Mouse (Mus musculus) forebrain, embryonic 11.5 days (tissue): ENCODE data around the gene Abca12. TPM values are rescaled to one million over a fixed set of nuclear protein-coding genes. Genes with fewer than 3 reads are reported as not detected.

Experiments
- ATAC-seq: fragments of 200-750 bp; cut with Nextera tagmentation; replicated peaks from 2 replicates; pipeline ENCODE4 v1.8.0; 2017; ENCODE audit warnings: moderate TSS enrichment; ENCODE audit not compliant: low FRiP score
- DNase-seq: peaks from one replicate; pipeline ENCODE4 v3.0.0-alpha.2; 2017; ENCODE audit warnings: low spot score
- H3K27ac ChIP-seq: fragments of 300-500 bp; sonication (generic); 2 replicates; pipeline ENCODE4 v1.5.1; 2014; ENCODE audit warnings: low read depth, low read length
- H3K27me3 ChIP-seq: fragments of 300-500 bp; sonication (generic); 2 replicates; pipeline ENCODE4 v1.6.1; 2014; ENCODE audit warnings: mild to moderate bottlenecking, low read length, mixed read lengths; ENCODE audit not compliant: control insufficient read depth, insufficient read depth
- H3K36me3 ChIP-seq: fragments of 300-500 bp; sonication (generic); 2 replicates; pipeline ENCODE4 v1.6.1; 2014; ENCODE audit warnings: mild to moderate bottlenecking, low read length, moderate library complexity, mixed read lengths; ENCODE audit not compliant: control insufficient read depth, insufficient read depth
- H3K4me1 ChIP-seq: fragments of 300-500 bp; sonication (generic); replicated peaks from 2 replicates; pipeline ENCODE4 v1.6.1; 2014; ENCODE audit warnings: low read length, mixed read lengths; ENCODE audit not compliant: control insufficient read depth, insufficient read depth
- H3K4me2 ChIP-seq: fragments of 300-500 bp; sonication (generic); 2 replicates; pipeline ENCODE4 v1.6.1; 2014; ENCODE audit warnings: low read depth, mild to moderate bottlenecking, low read length, moderate library complexity, mixed read lengths; ENCODE audit not compliant: severe bottlenecking
- H3K4me3 ChIP-seq: fragments of 300-500 bp; sonication (generic); 2 replicates; pipeline ENCODE4 v1.5.1; 2014; ENCODE audit warnings: low read depth, low read length
- H3K9ac ChIP-seq: fragments of 300-500 bp; sonication (generic); 2 replicates; pipeline ENCODE4 v1.6.1; 2014; ENCODE audit warnings: low read length
- H3K9me3 ChIP-seq: fragments of 300-500 bp; sonication (generic); 2 replicates; pipeline ENCODE4 v1.6.1; 2016; ENCODE audit warnings: low read length, mixed read lengths; ENCODE audit not compliant: control insufficient read depth
- WGBS: fragments of 180-500 bp; shearing (Covaris S2); extraction: QIAGEN DNeasy Blood & Tissue Kit; methylation state at CpG from one replicate; pipeline ENCODE4 v1.1.7; 2014; 5-methylcytosine and 5-hydroxymethylcytosine counted together
- polyA plus RNA-seq: library from polyadenylated mRNA; unstranded; fragments of >200 nt; fragmentation: Nextera tagmentation; extraction: Ambion mirVana; gene quantifications from 2 replicates; pipeline ENCODE4 v1.2.1, GENCODE M21; 2014

Gene Abca12
- polyA plus RNA-seq, 1 experiment from 2014 or later, result not detected

DNA sequence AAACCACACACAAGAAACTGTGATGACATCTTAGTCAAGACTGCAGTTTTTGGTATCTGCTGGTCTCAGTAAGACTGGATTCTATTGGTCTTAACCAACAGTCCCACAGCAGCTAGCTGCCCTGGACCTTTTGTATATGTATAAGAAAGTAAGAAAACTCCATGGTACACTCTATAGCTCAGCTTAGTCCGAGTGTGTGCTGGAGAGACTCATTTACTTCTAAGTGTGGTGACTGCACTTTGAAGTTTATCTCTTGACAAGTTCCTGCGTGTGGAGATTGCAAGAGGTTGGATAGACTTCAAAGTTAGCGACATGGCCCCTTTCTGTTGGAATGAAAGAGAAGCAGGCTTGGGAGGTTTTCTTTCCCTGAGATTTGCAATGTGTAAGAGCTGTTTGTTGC is 17.1 kb downstream of the Abca12 start:
- no peaks in the 10 kb centered on the region for H3K4me1 ChIP-seq
- no peak overlapping the region for H3K9ac ChIP-seq
- no peak for DNase-seq
- H3K27ac ChIP-seq, result no peak overlapping the region
- no peaks in the 10 kb centered on the region for H3K36me3 ChIP-seq
- WGBS, result 82% methylated on average over 3 of the region's 3 CpGs
- no peaks in the 10 kb centered on the region for H3K27me3 ChIP-seq
- no peaks in the 10 kb centered on the region for H3K9me3 ChIP-seq
- no peak overlapping the region for H3K4me2 ChIP-seq
- H3K4me3 ChIP-seq, result no peak overlapping the region
- no peak for ATAC-seq

DNA sequence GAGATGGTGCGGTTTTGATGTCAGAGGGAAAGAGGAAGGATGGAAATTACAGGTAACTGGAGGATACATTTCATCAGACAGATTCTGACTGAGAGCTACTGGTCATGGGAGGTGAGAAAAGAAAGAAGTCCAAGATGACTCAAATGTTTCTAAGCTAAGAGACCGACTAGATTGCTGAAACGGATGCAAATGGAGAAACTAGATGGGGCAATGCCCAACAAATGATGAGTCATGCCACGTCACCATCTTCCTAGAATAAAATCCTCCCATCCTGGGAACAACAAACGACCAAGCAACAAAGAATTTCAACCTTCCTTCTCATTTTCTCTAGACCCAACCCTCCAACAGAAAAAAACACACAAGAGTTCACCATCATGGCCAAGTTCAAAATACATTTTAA is 18.6 kb downstream of the Abca12 start:
- DNase-seq (no peak), ATAC-seq (no peak)
- Histone ChIP-seq H3K9ac (no peak overlapping the region), H3K4me3 (no peak overlapping the region), H3K27ac (no peak overlapping the region), H3K4me1 (no peaks in the 10 kb centered on the region), H3K4me2 (no peak overlapping the region), H3K36me3 (no peaks in the 10 kb centered on the region), H3K9me3 (no peaks in the 10 kb centered on the region), H3K27me3 (no peaks in the 10 kb centered on the region)
- WGBS, result 87% methylated on average over 5 of the region's 5 CpGs

DNA sequence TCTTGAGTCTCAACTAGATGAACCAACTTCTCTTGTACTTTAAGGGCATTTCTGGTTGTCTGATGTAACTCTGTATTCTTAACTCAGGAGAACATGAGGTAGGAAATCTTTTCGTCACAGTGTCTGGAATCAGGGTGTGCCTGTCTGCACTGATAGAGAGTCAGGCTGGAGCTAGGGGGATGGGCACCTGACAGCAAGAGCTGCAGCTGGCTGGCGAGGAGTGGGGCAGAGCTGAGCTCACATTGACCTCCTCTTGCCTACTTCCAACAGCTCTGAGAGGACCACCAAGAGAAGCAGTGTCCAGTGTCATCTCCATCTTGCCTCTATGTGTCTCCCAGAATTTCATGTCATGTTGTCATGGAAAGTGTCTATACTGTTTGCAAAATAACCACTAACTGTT is 20.5 kb downstream of the Abca12 start:
- Histone ChIP-seq H3K27me3 (no peaks in the 10 kb centered on the region), H3K9me3 (no peaks in the 10 kb centered on the region), H3K36me3 (no peaks in the 10 kb centered on the region), H3K4me3 (no peak overlapping the region), H3K9ac (no peak overlapping the region), H3K4me1 (no peaks in the 10 kb centered on the region), H3K27ac (no peak overlapping the region), H3K4me2 (no peak overlapping the region)
- DNase-seq, result no peak
- ATAC-seq, result no peak
- WGBS, result 63% methylated on average over 2 of the region's 2 CpGs

DNA sequence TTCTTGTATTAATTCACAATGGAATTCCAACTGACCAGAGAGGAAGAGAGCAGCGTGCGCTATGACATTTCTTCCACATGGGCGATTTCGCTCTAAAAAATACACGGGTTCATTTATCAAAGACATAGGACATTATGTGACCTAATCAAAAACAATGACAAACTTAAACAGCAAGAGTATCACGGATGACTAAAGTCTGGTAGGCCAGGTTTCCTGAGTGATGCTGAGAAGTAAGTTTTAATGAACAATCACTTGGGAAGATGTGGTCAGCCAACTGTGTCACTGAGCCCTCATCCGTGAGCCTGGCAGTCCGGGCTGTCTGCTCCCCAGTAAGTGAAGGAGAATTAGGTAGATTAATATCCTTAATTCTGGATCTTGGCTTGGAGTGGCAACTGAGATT is 21.2 kb downstream of the Abca12 start:
- no peak overlapping the region for H3K4me2 ChIP-seq
- 86% methylated on average over 8 of the region's 8 CpGs for WGBS
- no peak overlapping the region for H3K27ac ChIP-seq
- H3K9me3 ChIP-seq, result no peaks in the 10 kb centered on the region
- no peak overlapping the region for H3K9ac ChIP-seq
- H3K4me3 ChIP-seq, result no peak overlapping the region
- no peaks in the 10 kb centered on the region for H3K27me3 ChIP-seq
- DNase-seq (no peak), ATAC-seq (no peak)
- H3K36me3 ChIP-seq, result no peaks in the 10 kb centered on the region
- H3K4me1 ChIP-seq, result no peaks in the 10 kb centered on the region

DNA sequence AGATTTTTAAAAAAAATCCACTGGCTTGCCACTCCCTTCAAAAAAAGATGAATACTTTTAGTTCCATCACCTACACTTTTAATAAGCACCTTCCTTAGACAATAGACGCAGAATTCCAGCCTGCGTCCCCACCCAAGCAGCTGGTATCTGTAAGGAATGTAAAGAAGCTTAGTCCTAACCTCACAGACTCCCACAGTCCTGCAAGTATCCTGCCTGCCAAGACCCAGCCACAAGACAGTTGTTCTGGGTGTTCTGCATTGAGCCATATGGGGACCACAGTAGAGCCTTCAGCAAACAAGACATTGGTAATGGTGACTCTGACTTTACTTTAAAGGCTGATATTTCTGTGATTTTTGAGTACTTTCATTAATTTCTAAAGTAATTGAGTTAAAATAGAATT is 22.2 kb downstream of the Abca12 start:
- Histone ChIP-seq H3K9ac (no peak overlapping the region), H3K4me3 (no peak overlapping the region), H3K27ac (no peak overlapping the region), H3K27me3 (no peaks in the 10 kb centered on the region), H3K4me2 (no peak overlapping the region), H3K36me3 (no peaks in the 10 kb centered on the region), H3K9me3 (no peaks in the 10 kb centered on the region), H3K4me1 (no peaks in the 10 kb centered on the region)
- ATAC-seq (no peak), DNase-seq (no peak)
- WGBS, result 92% methylated on average over 2 of the region's 2 CpGs

DNA sequence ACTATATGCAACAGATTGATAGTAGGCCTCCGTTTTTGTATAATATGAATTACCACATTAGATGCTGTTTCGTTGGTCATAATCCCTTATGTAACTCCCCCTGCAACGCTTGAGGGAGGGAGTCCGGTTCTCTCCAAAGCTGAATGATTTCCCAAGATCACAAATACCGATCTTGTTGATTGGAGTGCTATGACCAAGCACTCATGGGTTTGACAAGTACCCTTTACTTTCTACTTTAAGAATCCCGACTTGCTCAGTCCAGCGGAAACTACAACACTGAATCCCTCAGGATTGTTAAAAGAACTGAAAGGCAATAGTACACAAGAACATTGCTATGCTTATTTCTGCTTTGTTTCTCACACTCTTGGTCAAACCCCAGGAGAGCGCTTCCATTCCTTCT is 28.1 kb downstream of the Abca12 start:
- Histone ChIP-seq H3K9me3 (no peaks in the 10 kb centered on the region), H3K4me1 (no peaks in the 10 kb centered on the region), H3K36me3 (no peaks in the 10 kb centered on the region), H3K4me2 (no peak overlapping the region), H3K9ac (no peak overlapping the region), H3K27ac (no peak overlapping the region), H3K27me3 (no peaks in the 10 kb centered on the region), H3K4me3 (no peak overlapping the region)
- ATAC-seq, result no peak
- no peak for DNase-seq
- 90% methylated on average over 8 of the region's 8 CpGs for WGBS

DNA sequence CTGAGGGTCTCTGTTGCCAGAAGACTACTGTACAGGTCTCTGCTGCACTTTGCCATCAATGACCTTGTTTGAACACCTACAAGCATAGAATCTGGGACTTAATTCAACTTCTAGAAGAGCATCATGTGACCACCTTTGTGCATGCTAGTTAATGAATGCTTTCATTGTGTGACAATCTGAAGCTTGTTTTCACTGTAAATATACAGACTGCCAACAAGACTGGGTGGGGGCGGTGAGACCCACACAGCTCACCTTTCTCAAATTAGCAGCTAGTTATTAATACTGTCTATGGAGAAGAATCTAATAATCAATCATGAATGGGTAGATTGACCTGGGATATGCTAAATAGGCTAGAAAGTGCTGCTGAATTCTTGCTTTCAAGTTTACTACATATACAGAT is 30.6 kb downstream of the Abca12 start:
- DNase-seq (no peak), ATAC-seq (no peak)
- H3K27ac ChIP-seq, result no peak overlapping the region
- H3K4me2 ChIP-seq, result no peak overlapping the region
- no peak overlapping the region for H3K4me3 ChIP-seq
- no peaks in the 10 kb centered on the region for H3K9me3 ChIP-seq
- H3K9ac ChIP-seq, result no peak overlapping the region
- no peaks in the 10 kb centered on the region for H3K36me3 ChIP-seq
- H3K4me1 ChIP-seq, result no peaks in the 10 kb centered on the region
- WGBS, result 97% methylated on average over 1 of the region's 1 CpGs
- H3K27me3 ChIP-seq, result no peaks in the 10 kb centered on the region

DNA sequence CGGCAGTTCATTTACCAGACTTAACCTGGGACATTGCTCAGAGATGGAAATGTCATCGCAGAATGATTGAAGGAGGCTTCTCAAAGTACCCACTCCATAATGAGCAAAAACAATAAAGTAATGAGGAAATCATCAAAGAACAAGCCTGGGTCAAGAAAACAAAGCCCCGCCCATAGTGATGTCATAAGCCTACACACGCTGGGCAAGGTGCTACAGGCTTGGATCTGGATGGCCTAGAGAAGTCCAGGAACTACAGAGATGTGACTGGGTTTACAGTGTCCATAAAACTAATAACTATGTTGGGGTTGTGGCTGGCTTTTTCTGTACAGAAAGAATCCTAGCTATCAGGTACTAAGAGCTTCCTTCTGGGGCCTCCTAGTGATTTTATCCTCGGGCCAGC is 41.6 kb downstream of the Abca12 start:
- 93% methylated on average over 5 of the region's 5 CpGs for WGBS
- Histone ChIP-seq H3K27me3 (no peaks in the 10 kb centered on the region), H3K27ac (no peak overlapping the region)

DNA sequence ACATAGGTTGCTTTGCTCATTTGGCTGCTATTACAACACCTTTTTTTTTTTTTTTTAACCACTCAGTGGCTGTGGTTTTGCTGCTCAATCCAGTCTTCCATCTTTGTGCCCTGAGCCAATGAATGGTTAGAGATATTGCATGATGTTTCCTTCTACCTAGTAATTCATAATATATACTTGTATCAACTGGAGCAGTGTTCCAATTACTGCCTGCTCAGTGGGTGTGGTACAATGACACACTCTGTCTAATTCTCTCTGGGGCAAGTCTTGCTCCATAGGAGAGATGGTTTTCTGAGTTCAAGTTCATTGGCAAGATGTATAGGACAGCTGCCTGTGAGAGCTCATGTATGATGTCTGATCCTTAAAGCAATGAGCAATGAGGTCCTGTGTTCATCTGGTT is 44.4 kb downstream of the Abca12 start:
- no peaks in the 10 kb centered on the region for H3K27me3 ChIP-seq
- H3K27ac ChIP-seq, result no peak overlapping the region
- ATAC-seq, result no peak
- DNase-seq, result no peak
- no peaks in the 10 kb centered on the region for H3K4me1 ChIP-seq
- H3K36me3 ChIP-seq, result no peaks in the 10 kb centered on the region
- no peaks in the 10 kb centered on the region for H3K9me3 ChIP-seq
- H3K4me2 ChIP-seq, result no peak overlapping the region
- no peak overlapping the region for H3K4me3 ChIP-seq
- H3K9ac ChIP-seq, result no peak overlapping the region

More for the DNA sequence above, 41.6 kb downstream of the Abca12 start:
- Histone ChIP-seq H3K4me2 (no peak overlapping the region), H3K9me3 (no peaks in the 10 kb centered on the region), H3K4me1 (no peaks in the 10 kb centered on the region), H3K4me3 (no peak overlapping the region), H3K36me3 (no peaks in the 10 kb centered on the region), H3K9ac (no peak overlapping the region)
- DNase-seq (no peak), ATAC-seq (no peak)
